21 mouse cellular contexts compared by ENCODE assay signal in genomic region chr2:67756507-67756906, GRCm38 (mm10).
DNase-seq lines count a peak whose midpoint lies in the region; ATAC-seq and TF ChIP-seq lines count a peak whose summit lies in the region.
"Had no signal": no experiment of that assay in that cellular context is flagged by ENCODE, and none has a peak within 500 bp of the region (broad histone marks: within the 10 kb centered on the region; RNA-seq: fewer than 3 reads in every experiment).

No protein-coding gene starts in this region.

- H3K4me2 ChIP-seq in embryonic facial prominence, embryonic 14.5 days (ENCODE audit: low read depth, low read length): no peak overlapping the region
- H3K4me2 ChIP-seq in forebrain, postnatal 0 days (ENCODE audit: low read depth): no peak overlapping the region
- H3K4me2 ChIP-seq in forebrain, embryonic 11.5 days (ENCODE audit: low read depth, low read length, severe bottlenecking): no peak overlapping the region
- no peak overlapping the region for H3K4me2 ChIP-seq in midbrain, embryonic 14.5 days (ENCODE audit: low read length)
- H3K4me2 ChIP-seq in midbrain, embryonic 13.5 days (replicated peaks): no peak overlapping the region
- H3K4me2 ChIP-seq: embryonic facial prominence, embryonic 15.5 days; heart, embryonic 12.5 days; intestine, embryonic 15.5 days had no signal

- H3K9ac ChIP-seq in embryonic facial prominence, embryonic 14.5 days (ENCODE audit: low read depth, low read length): no peak overlapping the region
- H3K9ac ChIP-seq in forebrain, postnatal 0 days: no peak overlapping the region
- H3K9ac ChIP-seq in forebrain, embryonic 11.5 days (ENCODE audit: low read length): no peak overlapping the region
- H3K9ac ChIP-seq in midbrain, embryonic 14.5 days (replicated peaks; ENCODE audit: low read length): no peak overlapping the region
- H3K9ac ChIP-seq in midbrain, embryonic 13.5 days (replicated peaks): no peak overlapping the region
- H3K9ac ChIP-seq: embryonic facial prominence, embryonic 15.5 days; heart, embryonic 12.5 days; intestine, embryonic 15.5 days had no signal

- H3K9me3 ChIP-seq in embryonic facial prominence, embryonic 14.5 days (ENCODE audit: control insufficient read depth, low read length): no peaks in the 10 kb centered on the region
- no peaks in the 10 kb centered on the region for H3K9me3 ChIP-seq in embryonic facial prominence, embryonic 10.5 days
- no peaks in the 10 kb centered on the region for H3K9me3 ChIP-seq in forebrain, postnatal 0 days (ENCODE audit: low read length)
- H3K9me3 ChIP-seq in forebrain, embryonic 11.5 days (ENCODE audit: control insufficient read depth, low read length): no peaks in the 10 kb centered on the region
- no peaks in the 10 kb centered on the region for H3K9me3 ChIP-seq in midbrain, embryonic 14.5 days (ENCODE audit: control insufficient read depth, low read length)
- H3K9me3 ChIP-seq in midbrain, embryonic 13.5 days: no peaks in the 10 kb centered on the region
- H3K9me3 ChIP-seq: embryonic facial prominence, embryonic 15.5 days; heart, embryonic 12.5 days; intestine, embryonic 15.5 days had no signal

- DNase-seq in embryonic facial prominence, embryonic 14.5 days (ENCODE audit: low spot score): peak; percentile 2
- no peak for DNase-seq in embryonic facial prominence, embryonic 10.5 days (ENCODE audit: low spot score)
- DNase-seq in forebrain, postnatal 0 days: peak; percentile 10
- DNase-seq in forebrain, embryonic 11.5 days (ENCODE audit: low spot score): no peak
- peak; percentile 20 for DNase-seq in midbrain, embryonic 14.5 days
- no peak for DNase-seq in thymus, postnatal 0 days (ENCODE audit: low spot score)
- DNase-seq: adrenal gland, postnatal 10 days; B cell, adult 2 months; cerebellum, adult 18-20 months; cerebellum, adult 9-11 months; cerebellum, postnatal 36 days; gastrocnemius, adult 2 months; gastrocnemius, postnatal 25 days; kidney, adult 18-20 months had no signal

- no peak for TF ChIP-seq CTCF in forebrain, postnatal 0 days (IDR thresholded peaks at IDR 0.05; ENCODE audit: low read depth)

- WGBS in embryonic facial prominence, embryonic 14.5 days: 59% methylated on average over 6 of the region's 6 CpGs
- WGBS in embryonic facial prominence, embryonic 10.5 days: 77% methylated on average over 6 of the region's 6 CpGs
- 35% methylated on average over 6 of the region's 6 CpGs for WGBS in forebrain, postnatal 0 days
- 47% methylated on average over 6 of the region's 6 CpGs for WGBS in forebrain, embryonic 11.5 days
- WGBS in midbrain, embryonic 14.5 days: 47% methylated on average over 6 of the region's 6 CpGs
- 44% methylated on average over 6 of the region's 6 CpGs for WGBS in midbrain, embryonic 13.5 days

- no peaks in the 10 kb centered on the region for H3K4me1 ChIP-seq in embryonic facial prominence, embryonic 14.5 days (ENCODE audit: control insufficient read depth, insufficient read depth, low read length)
- no peaks in the 10 kb centered on the region for H3K4me1 ChIP-seq in embryonic facial prominence, embryonic 10.5 days
- H3K4me1 ChIP-seq in forebrain, postnatal 0 days (ENCODE audit: insufficient read depth): no peaks in the 10 kb centered on the region
- H3K4me1 ChIP-seq in forebrain, embryonic 11.5 days (replicated peaks; ENCODE audit: control insufficient read depth, insufficient read depth, low read length): no peaks in the 10 kb centered on the region
- no peaks in the 10 kb centered on the region for H3K4me1 ChIP-seq in midbrain, embryonic 14.5 days (ENCODE audit: control insufficient read depth, insufficient read depth, low read length)
- H3K4me1 ChIP-seq in midbrain, embryonic 13.5 days (replicated peaks): peaks cover 6% of the 10 kb centered on the region; the same call in 1 of the 2 replicates
- H3K4me1 ChIP-seq: embryonic facial prominence, embryonic 15.5 days; heart, embryonic 12.5 days; intestine, embryonic 15.5 days had no signal

- no peaks in the 10 kb centered on the region for H3K36me3 ChIP-seq in embryonic facial prominence, embryonic 14.5 days (ENCODE audit: control insufficient read depth, insufficient read depth, low read length)
- no peaks in the 10 kb centered on the region for H3K36me3 ChIP-seq in embryonic facial prominence, embryonic 10.5 days (replicated peaks)
- H3K36me3 ChIP-seq in forebrain, postnatal 0 days (ENCODE audit: insufficient read depth): no peaks in the 10 kb centered on the region
- no peaks in the 10 kb centered on the region for H3K36me3 ChIP-seq in forebrain, embryonic 11.5 days (ENCODE audit: control insufficient read depth, insufficient read depth, low read length)
- no peaks in the 10 kb centered on the region for H3K36me3 ChIP-seq in midbrain, embryonic 14.5 days (ENCODE audit: control insufficient read depth, insufficient read depth, low read length)
- no peaks in the 10 kb centered on the region for H3K36me3 ChIP-seq in midbrain, embryonic 13.5 days
- H3K36me3 ChIP-seq: embryonic facial prominence, embryonic 15.5 days; G1E; heart, embryonic 12.5 days; intestine, embryonic 15.5 days had no signal

- no peak for ATAC-seq in embryonic facial prominence, embryonic 14.5 days (ENCODE audit: low read depth)
- ATAC-seq in forebrain, postnatal 0 days: peak; percentile 80
- no peak for ATAC-seq in forebrain, embryonic 11.5 days (replicated peaks; ENCODE audit: low FRiP score)
- no peak for ATAC-seq in midbrain, embryonic 14.5 days (ENCODE audit: low FRiP score, low TSS enrichment)
- no peak for ATAC-seq in midbrain, embryonic 13.5 days
- ATAC-seq: CD4-positive, CD25-positive, alpha-beta regulatory T cell, adult 4 months; intestine, embryonic 15.5 days had no signal

- no peaks in the 10 kb centered on the region for H3K27me3 ChIP-seq in embryonic facial prominence, embryonic 14.5 days (replicated peaks; ENCODE audit: control insufficient read depth, insufficient read depth, low read length)
- H3K27me3 ChIP-seq in embryonic facial prominence, embryonic 10.5 days (replicated peaks; ENCODE audit: low read depth, poor library complexity, severe bottlenecking): no peaks in the 10 kb centered on the region
- H3K27me3 ChIP-seq in forebrain, postnatal 0 days (ENCODE audit: insufficient read depth, low read length): no peaks in the 10 kb centered on the region
- no peaks in the 10 kb centered on the region for H3K27me3 ChIP-seq in forebrain, embryonic 11.5 days (ENCODE audit: control insufficient read depth, insufficient read depth, low read length)
- H3K27me3 ChIP-seq in midbrain, embryonic 14.5 days (ENCODE audit: control insufficient read depth, insufficient read depth, low read length): no peaks in the 10 kb centered on the region
- H3K27me3 ChIP-seq in midbrain, embryonic 13.5 days: no peaks in the 10 kb centered on the region
- H3K27me3 ChIP-seq: embryonic facial prominence, embryonic 15.5 days; heart, embryonic 12.5 days; intestine, embryonic 15.5 days had no signal

- no peak overlapping the region for H3K27ac ChIP-seq in embryonic facial prominence, embryonic 14.5 days (replicated peaks; ENCODE audit: low read depth, low read length)
- H3K27ac ChIP-seq in embryonic facial prominence, embryonic 10.5 days (replicated peaks): no peak overlapping the region
- H3K27ac ChIP-seq in forebrain, postnatal 0 days (ENCODE audit: low read depth, low read length): no peak overlapping the region
- no peak overlapping the region for H3K27ac ChIP-seq in forebrain, embryonic 11.5 days (ENCODE audit: low read depth, low read length)
- H3K27ac ChIP-seq in midbrain, embryonic 14.5 days (replicated peaks; ENCODE audit: low read depth, low read length): no peak overlapping the region
- no peak overlapping the region for H3K27ac ChIP-seq in midbrain, embryonic 13.5 days
- H3K27ac ChIP-seq: embryonic facial prominence, embryonic 15.5 days; gastrocnemius, adult 2 months; intestine, embryonic 15.5 days had no signal

- no peak overlapping the region for H3K4me3 ChIP-seq in embryonic facial prominence, embryonic 14.5 days (ENCODE audit: low read depth, low read length)
- H3K4me3 ChIP-seq in embryonic facial prominence, embryonic 10.5 days: no peak overlapping the region
- no peak overlapping the region for H3K4me3 ChIP-seq in forebrain, postnatal 0 days (ENCODE audit: low read depth, low read length)
- no peak overlapping the region for H3K4me3 ChIP-seq in forebrain, embryonic 11.5 days (ENCODE audit: low read depth, low read length)
- H3K4me3 ChIP-seq in midbrain, embryonic 14.5 days (replicated peaks; ENCODE audit: low read depth, low read length): no peak overlapping the region
- H3K4me3 ChIP-seq in midbrain, embryonic 13.5 days (replicated peaks): no peak overlapping the region
- H3K4me3 ChIP-seq: embryonic facial prominence, embryonic 15.5 days; erythroblast, embryonic 14.5 days; gastrocnemius, adult 2 months; heart, embryonic 12.5 days; intestine, embryonic 15.5 days had no signal

Comparison
In these comparisons a context has a peak if more than half of its experiments do, and no peak if none do; other contexts are left out.
1. DNase-seq: peak in embryonic facial prominence, embryonic 14.5 days (single experiment), forebrain, postnatal 0 days (single experiment) and midbrain, embryonic 14.5 days (single experiment); none in embryonic facial prominence, embryonic 10.5 days (single experiment), forebrain, embryonic 11.5 days (single experiment) and thymus, postnatal 0 days (single experiment).